Mouse (Mus musculus) kidney, adult 2 months (tissue): ENCODE measurements around the gene Ric8b. TPM values are rescaled to one million over a fixed set of nuclear protein-coding genes. Genes with fewer than 3 reads are reported as not detected.
A peak's percentile ranks its signal among the peaks of the same experiment; 100 is the strongest.

Experiments used
- DNase-seq: peaks from one replicate; pipeline ENCODE4 v3.0.0; 2021
- H3K27ac ChIP-seq: fragments of 200-500 bp; 2 replicates; pipeline ENCODE4 v1.5.1; 2012; ENCODE audit warnings: low read depth, low read length, control low read depth, inconsistent platforms; ENCODE audit not compliant: insufficient read depth
- H3K27me3 ChIP-seq: fragments of 200-500 bp; replicated peaks from 2 replicates; pipeline ENCODE4 v1.6.1; 2012; ENCODE audit warnings: mild to moderate bottlenecking, moderate library complexity, low read length, inconsistent platforms; ENCODE audit not compliant: control insufficient read depth, insufficient read depth
- H3K36me3 ChIP-seq: fragments of 200-500 bp; 2 replicates; pipeline ENCODE4 v1.6.1; 2012; ENCODE audit warnings: mild to moderate bottlenecking, moderate library complexity, low read length, inconsistent platforms; ENCODE audit not compliant: control insufficient read depth, insufficient read depth
- H3K4me1 ChIP-seq: fragments of 200-500 bp; 2 replicates; pipeline ENCODE4 v1.6.1; 2011; ENCODE audit warnings: low read length; ENCODE audit not compliant: control insufficient read depth, insufficient read depth
- H3K4me3 ChIP-seq: fragments of 200-500 bp; 2 replicates; pipeline ENCODE4 v1.5.1; 2011; ENCODE audit warnings: mild to moderate bottlenecking, low read depth, low read length, control low read depth; ENCODE audit not compliant: insufficient read depth
- CTCF ChIP-seq: fragments of 200-500 bp; conservative IDR thresholded peaks from 2 replicates; pipeline ENCODE4 v1.5.1; 2011; ENCODE audit warnings: low read depth, mild to moderate bottlenecking, control low read depth, low read length, moderate library complexity, mixed read lengths; ENCODE audit not compliant: insufficient read depth, insufficient read length
- POLR2A ChIP-seq: fragments of 200-500 bp; IDR thresholded peaks from one replicate; pipeline ENCODE4 v1.6.1; 2011; ENCODE audit warnings: low read depth, low read length, control low read depth
- WGBS: fragments of 180-500 bp; shearing (Covaris S2); methylation state at CpG from one replicate; pipeline ENCODE4 v1.1.7; 2018; 5-methylcytosine and 5-hydroxymethylcytosine counted together
- polyA plus RNA-seq: library from polyadenylated mRNA; depleted of rRNA; stranded (reverse); fragments of >200 nt; gene quantifications from 2 replicates; pipeline ENCODE4 v1.2.3, GENCODE M21; 2012

Gene Ric8b
- polyA plus RNA-seq, 1 experiment, result 13.6 TPM

DNA sequence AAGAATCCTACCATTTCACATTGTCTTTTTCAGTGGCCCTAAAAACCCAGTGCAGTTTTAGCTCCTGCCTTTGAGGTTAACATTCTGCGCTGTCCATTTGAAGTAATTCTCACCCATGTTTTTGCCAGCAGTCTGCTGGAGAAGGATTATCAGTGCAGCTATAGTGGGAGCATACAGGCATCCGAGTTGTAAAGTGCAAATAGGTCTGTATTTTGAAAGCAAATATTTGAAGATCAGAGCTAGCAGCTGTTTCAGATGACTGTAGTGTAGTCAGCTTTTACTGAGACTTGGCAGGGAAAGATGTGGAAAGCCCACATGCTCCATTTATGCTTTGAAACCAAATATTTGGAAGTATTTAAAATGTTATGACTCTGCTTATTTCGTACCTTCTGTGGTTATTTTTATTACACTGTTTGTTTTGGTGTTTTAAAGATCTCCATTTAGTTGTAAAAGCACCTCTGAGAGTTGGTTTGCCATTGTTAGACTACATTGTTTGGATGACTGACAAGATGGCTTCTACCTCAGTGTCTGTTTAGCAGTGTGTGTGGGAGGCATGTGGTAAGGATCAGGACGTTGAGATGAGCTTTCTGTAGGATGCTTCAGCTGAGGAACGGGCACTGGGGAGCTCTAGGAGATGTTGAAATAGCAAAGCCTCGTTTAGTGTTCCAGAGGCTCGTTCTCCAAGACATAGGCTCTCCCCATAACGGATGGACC lies 31.7 kb downstream of the Ric8b start:
- Histone ChIP-seq H3K36me3 (peaks cover 12% of the 10 kb centered on the region), H3K4me1 (no peaks in the 10 kb centered on the region), H3K27me3 (no peaks in the 10 kb centered on the region), H3K4me3 (no peak overlapping the region), H3K27ac (no peak overlapping the region)
- TF ChIP-seq POLR2A (no peak), CTCF (no peak)
- 66% methylated on average over 8 of the region's 8 CpGs for WGBS
- no peak for DNase-seq

DNA sequence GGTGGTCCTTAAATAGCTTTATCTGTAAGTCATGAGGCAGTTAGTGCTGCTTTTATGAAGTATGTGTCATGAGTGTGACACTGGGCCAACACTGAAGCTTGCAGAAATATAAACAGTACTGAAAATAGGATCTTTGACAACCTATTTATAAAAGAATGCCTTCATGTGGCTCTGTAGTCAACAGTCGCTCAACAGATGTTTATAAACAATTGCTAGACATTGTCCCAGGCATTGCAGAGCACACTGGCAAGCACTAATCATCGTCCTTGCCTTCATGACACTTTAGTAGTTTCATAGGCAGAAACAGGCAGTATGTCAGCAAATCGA lies 32.2 kb downstream of the Ric8b start:
- Histone ChIP-seq H3K27me3 (no peaks in the 10 kb centered on the region), H3K4me1 (no peaks in the 10 kb centered on the region), H3K27ac (no peak overlapping the region), H3K4me3 (no peak overlapping the region), H3K36me3 (peaks cover 12% of the 10 kb centered on the region)
- WGBS, result 71% methylated on average over 3 of the region's 3 CpGs
- no peak for TF ChIP-seq POLR2A
- no peak for TF ChIP-seq CTCF
- no peak for DNase-seq

DNA sequence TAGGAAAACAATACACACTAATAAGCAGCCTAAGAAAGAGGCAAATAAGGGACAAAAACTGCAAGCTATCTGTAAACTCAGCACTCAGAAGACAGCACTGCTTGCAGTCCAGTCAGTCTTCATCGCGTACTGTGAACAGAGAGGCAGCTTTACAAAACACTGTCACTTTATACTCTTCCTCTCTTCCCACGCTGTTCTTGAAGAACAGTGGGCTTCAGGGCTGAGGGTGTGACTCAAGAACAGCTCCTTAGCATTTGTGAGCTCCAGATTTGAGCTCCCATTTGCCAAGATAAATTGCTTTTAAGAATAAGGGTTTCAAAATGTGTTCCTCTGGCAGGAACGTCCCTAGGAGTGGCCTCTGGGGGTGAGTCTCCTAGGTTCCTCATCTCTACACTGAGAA lies 33.0 kb downstream of the Ric8b start:
- Histone ChIP-seq H3K4me1 (no peaks in the 10 kb centered on the region; the same call in 1 of the 2 replicates), H3K27ac (no peak overlapping the region), H3K36me3 (peaks cover 12% of the 10 kb centered on the region), H3K27me3 (no peaks in the 10 kb centered on the region), H3K4me3 (no peak overlapping the region)
- WGBS, result 76% methylated on average over 4 of the region's 4 CpGs
- no peak for DNase-seq
- TF ChIP-seq CTCF (no peak), POLR2A (no peak)

DNA sequence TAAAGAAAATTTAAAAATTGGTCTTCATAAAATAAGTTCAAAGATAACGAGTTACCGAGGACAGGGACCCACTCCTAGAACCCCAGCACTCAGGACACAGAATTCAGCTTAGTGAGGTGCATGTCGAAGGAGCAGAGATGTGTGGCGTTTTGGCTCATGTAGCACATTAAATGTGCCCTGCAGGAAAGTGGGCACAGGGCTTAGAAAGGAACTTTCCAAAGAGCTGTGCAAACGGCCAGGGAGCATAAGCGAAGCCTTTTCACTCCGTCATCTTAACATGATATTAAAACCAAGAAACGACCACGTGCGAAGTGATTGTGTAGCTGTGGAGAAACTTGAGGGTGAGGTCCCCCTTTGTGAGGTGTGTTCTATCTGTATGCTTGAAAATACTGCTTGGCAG lies 36.8 kb downstream of the Ric8b start:
- H3K36me3 ChIP-seq, result peaks cover 1% of the 10 kb centered on the region; the same call in 1 of the 2 replicates
- 94% methylated on average over 10 of the region's 10 CpGs for WGBS
- H3K27me3 ChIP-seq, result no peaks in the 10 kb centered on the region
- TF ChIP-seq POLR2A (no peak), CTCF (no peak)
- no peak overlapping the region for H3K4me3 ChIP-seq
- H3K27ac ChIP-seq, result no peak overlapping the region
- no peaks in the 10 kb centered on the region; the same call in 1 of the 2 replicates for H3K4me1 ChIP-seq
- no peak for DNase-seq

DNA sequence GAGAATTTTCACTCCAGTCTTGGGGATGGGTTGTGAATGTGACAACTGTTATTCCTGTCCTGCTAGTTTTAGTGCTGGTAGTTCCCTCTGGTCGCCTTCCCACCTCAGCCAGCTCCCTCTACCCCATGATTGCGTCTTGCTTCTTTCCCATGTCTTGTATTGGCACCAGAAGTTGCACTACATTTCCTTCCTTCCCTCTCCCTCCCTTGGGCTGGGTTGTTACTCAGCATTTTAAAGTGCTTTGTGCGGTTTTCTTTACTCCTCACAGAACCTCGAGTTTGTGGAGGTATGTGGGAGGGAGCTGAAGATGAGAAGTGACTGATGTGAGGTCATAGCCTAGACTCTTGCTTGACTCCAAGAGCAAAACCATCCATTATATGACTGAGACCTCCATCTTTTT lies 38.8 kb downstream of the Ric8b start:
- 53% methylated on average over 4 of the region's 4 CpGs for WGBS
- TF ChIP-seq POLR2A (no peak), CTCF (no peak)
- Histone ChIP-seq H3K4me3 (no peak overlapping the region), H3K27ac (no peak overlapping the region), H3K36me3 (peaks cover 1% of the 10 kb centered on the region; the same call in 1 of the 2 replicates), H3K27me3 (no peaks in the 10 kb centered on the region), H3K4me1 (no peaks in the 10 kb centered on the region; the same call in 1 of the 2 replicates)
- DNase-seq, result no peak

DNA sequence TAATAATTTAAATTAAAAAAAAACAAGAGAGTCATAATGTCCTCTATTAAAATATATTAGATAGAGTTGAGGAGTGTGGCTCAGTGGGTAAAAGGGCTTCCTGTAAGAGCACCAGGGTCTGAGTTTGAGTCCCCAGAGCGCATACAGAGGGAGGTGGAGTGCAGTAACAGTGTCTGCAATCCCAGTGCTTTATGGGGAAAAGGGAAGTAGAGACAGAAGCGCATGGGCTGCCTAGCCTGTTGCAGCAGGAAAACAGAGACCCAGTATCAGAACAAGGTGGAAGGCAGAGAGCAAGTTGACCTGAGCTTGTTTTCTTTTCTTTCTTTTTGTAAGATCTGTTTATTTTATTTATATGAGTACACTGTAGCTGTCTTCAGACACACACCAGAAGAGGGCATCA lies 41.2 kb downstream of the Ric8b start:
- Histone ChIP-seq H3K27me3 (no peaks in the 10 kb centered on the region), H3K36me3 (no peaks in the 10 kb centered on the region), H3K27ac (no peak overlapping the region), H3K4me1 (no peaks in the 10 kb centered on the region; the same call in 1 of the 2 replicates), H3K4me3 (no peak overlapping the region)
- WGBS, result 92% methylated on average over 2 of the region's 2 CpGs
- TF ChIP-seq CTCF (no peak), POLR2A (no peak)
- DNase-seq, result no peak

DNA sequence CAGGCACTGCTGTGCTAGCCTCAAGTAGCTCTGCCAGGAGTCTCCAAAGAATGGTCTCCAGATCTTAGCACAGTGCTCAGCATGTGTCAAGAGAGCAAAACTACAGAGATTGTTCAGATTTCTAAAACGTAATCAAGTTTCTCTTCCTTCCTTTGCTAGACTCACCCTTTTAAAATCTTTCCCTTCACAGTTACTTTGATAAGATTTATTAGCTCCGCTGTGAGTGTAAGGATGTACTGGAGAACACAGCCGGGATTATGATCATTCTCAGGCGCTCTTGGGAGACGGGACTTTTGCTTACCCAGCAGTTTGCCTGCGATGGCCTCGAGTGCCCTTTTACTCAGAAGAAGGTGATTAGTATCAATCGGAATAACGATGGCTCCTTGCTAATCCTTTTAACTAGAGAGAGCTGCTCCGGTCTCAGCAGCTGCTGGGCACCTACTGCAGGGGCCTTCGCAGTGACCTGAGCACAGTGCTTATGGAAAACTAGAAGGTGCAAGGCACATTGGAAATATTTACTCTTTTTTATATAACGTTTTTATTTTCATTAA lies 43.0 kb downstream of the Ric8b start:
- Histone ChIP-seq H3K27me3 (no peaks in the 10 kb centered on the region), H3K27ac (no peak overlapping the region), H3K4me1 (no peaks in the 10 kb centered on the region; the same call in 1 of the 2 replicates), H3K4me3 (no peak overlapping the region), H3K36me3 (no peaks in the 10 kb centered on the region)
- peak; percentile 15 for DNase-seq
- TF ChIP-seq POLR2A (no peak), CTCF (no peak)
- 48% methylated on average over 12 of the region's 12 CpGs for WGBS
